Mouse (Mus musculus) layer of hippocampus, postnatal 14 days (tissue): ENCODE data around the gene Pglyrp4. TPM values are rescaled to one million over a fixed set of nuclear protein-coding genes. Genes with fewer than 3 reads are reported as not detected.
"Not testable (repeated sequence)": the region's sequence is repeated elsewhere in the genome, so short reads cannot be mapped to it uniquely, and the experiment has no call there.

Experiments used
- DNase-seq, 2 experiments: peaks; one replicate each; pipeline ENCODE4 v3.0.0; 2021 to 2022; ENCODE audit warnings: low spot score in 2 of 2, mixed read lengths in 1 of 2
- long read RNA-seq, 2 experiments: library from polyadenylated mRNA; stranded (forward); transcript quantifications; one replicate each; pipeline ENCODE4 v2.0.0; 2021
- total RNA-seq, 2 experiments: library from RNA; stranded (reverse); gene quantifications; 2 replicates each; pipeline ENCODE4 v1.2.3; 2021

Gene Pglyrp4
- not detected for total RNA-seq
- long read RNA-seq, experiment 1 = 0 reads
- long read RNA-seq, experiment 2 = 0 reads

GRCm38 (mm10) chr3:90726606-90727005, at the start of gene Pglyrp4:
Pglyrp4 (plus strand) TSS chr3:90726906.
- no peak for DNase-seq

- no peak for DNase-seq
Measured at GRCm38 (mm10) chr3:90678656-90679055, 48.0 kb upstream of the Pglyrp4 start.

GRCm38 (mm10) chr3:90683929-90684328, 42.8 kb upstream of the Pglyrp4 start:
- no peak for DNase-seq

- no peak for DNase-seq
Measured at GRCm38 (mm10) chr3:90686835-90687234, 39.9 kb upstream of the Pglyrp4 start.

GRCm38 (mm10) chr3:90693496-90693895, 33.2 kb upstream of the Pglyrp4 start:
- no peak for DNase-seq

- DNase-seq = no peak
Measured at GRCm38 (mm10) chr3:90695613-90696012, 31.1 kb upstream of the Pglyrp4 start, which contains the start of gene S100a9. S100a9 (minus strand) TSS chr3:90695721.

- DNase-seq = no peak
Measured at GRCm38 (mm10) chr3:90702244-90702643, 24.5 kb upstream of the Pglyrp4 start.

GRCm38 (mm10) chr3:90708523-90709202, 18.0 kb upstream of the Pglyrp4 start:
- peak in 1 of 2 experiments; percentile 30 for DNase-seq

GRCm38 (mm10) chr3:90709591-90710460, 16.9 kb upstream of the Pglyrp4 start:
- peak; percentile 71 to 87 for DNase-seq

- no peak for DNase-seq
Measured at GRCm38 (mm10) chr3:90749658-90750057, 23.0 kb downstream of the Pglyrp4 start.

- DNase-seq = not testable (repeated sequence)
Measured at GRCm38 (mm10) chr3:90777776-90778175, 51.1 kb downstream of the Pglyrp4 start, which contains the start of gene Gm5849. Gm5849 (minus strand) TSS chr3:90777876.

Other genes starting within 250 kb of the Pglyrp4 start
- 10 to 100 TPM; 47.0 to 51.7 TPM for gene Snapin, start 235.9 kb upstream of the Pglyrp4 start, total RNA-seq
- gene Chtop, start 217.4 kb upstream of the Pglyrp4 start, total RNA-seq = 100 to 1,000 TPM; 164 to 166 TPM
- 10 to 100 TPM; 91.9 to 92.5 TPM for gene S100a1, start 212.5 kb upstream of the Pglyrp4 start, total RNA-seq
- gene S100a13, start 212.5 kb upstream of the Pglyrp4 start, total RNA-seq = 10 to 100 TPM; 27.1 to 29.7 TPM
- gene S100a14, start 200.1 kb upstream of the Pglyrp4 start, total RNA-seq = under 1 TPM; 0.60 to 0.74 TPM
- 100 to 1,000 TPM in 1 of 2 experiments, 10 to 100 TPM in 1; 97.9 to 107 TPM for gene S100a16, start 189.7 kb upstream of the Pglyrp4 start, total RNA-seq
- 1 to 10 TPM; 2.3 to 3.0 TPM for gene S100a3, start 166.3 kb upstream of the Pglyrp4 start, total RNA-seq
- not detected for gene S100a2, start 136.7 kb upstream of the Pglyrp4 start, total RNA-seq
- gene Gm42674, start 125.0 kb upstream of the Pglyrp4 start, total RNA-seq = not detected
- 1 to 10 TPM; 7.3 to 9.1 TPM for gene S100a4, start 123.1 kb upstream of the Pglyrp4 start, total RNA-seq
- not detected for gene S100a5, start 118.4 kb upstream of the Pglyrp4 start, total RNA-seq
- gene S100a6, start 114.0 kb upstream of the Pglyrp4 start, total RNA-seq = 10 to 100 TPM; 26.3 to 30.1 TPM
- gene S100a7a, start 72.9 kb upstream of the Pglyrp4 start, total RNA-seq = under 1 TPM in 1 of 2 experiments, not detected in 1; 0.35 TPM
- not detected for gene S100a8, start 57.9 kb upstream of the Pglyrp4 start, total RNA-seq
- under 1 TPM in 1 of 2 experiments, not detected in 1; 0.83 TPM for gene S100a9, start 31.2 kb upstream of the Pglyrp4 start, total RNA-seq
- gene Gm5849, start 51.0 kb downstream of the Pglyrp4 start, total RNA-seq = not detected